Mouse (Mus musculus) forebrain, embryonic 10.5 days (tissue): Measurements from ENCODE around the gene B4galnt3. TPM values are rescaled to one million over a fixed set of nuclear protein-coding genes. Genes with fewer than 3 reads are reported as not detected.
"Not testable (repeated sequence)": the region's sequence is repeated elsewhere in the genome, so short reads cannot be mapped to it uniquely, and the experiment has no call there.

Experiments
- DNase-seq: peaks from one replicate; pipeline ENCODE4 v3.0.0-alpha.2; 2017; ENCODE audit warnings: low spot score; ENCODE audit errors: extremely low spot score
- H3K27ac ChIP-seq: fragments of 300-500 bp; sonication (generic); 2 replicates; pipeline ENCODE4 v1.5.1; 2016; ENCODE audit warnings: mild to moderate bottlenecking
- H3K27me3 ChIP-seq: fragments of 300-500 bp; sonication (generic); 2 replicates; pipeline ENCODE4 v1.6.1; 2016; ENCODE audit warnings: mild to moderate bottlenecking; ENCODE audit not compliant: poor library complexity, severe bottlenecking
- H3K36me3 ChIP-seq: fragments of 300-500 bp; sonication (generic); replicated peaks from 2 replicates; pipeline ENCODE4 v1.6.1; 2016; ENCODE audit warnings: mild to moderate bottlenecking, moderate library complexity
- H3K4me1 ChIP-seq: fragments of 300-500 bp; sonication (generic); 2 replicates; pipeline ENCODE4 v1.6.1; 2016
- H3K4me3 ChIP-seq: fragments of 300-500 bp; sonication (generic); 2 replicates; pipeline ENCODE4 v1.5.1; 2016; ENCODE audit warnings: mild to moderate bottlenecking, moderate library complexity
- H3K9me3 ChIP-seq: fragments of 300-500 bp; sonication (generic); 2 replicates; pipeline ENCODE4 v1.6.1; 2016; ENCODE audit warnings: mild to moderate bottlenecking, moderate library complexity
- WGBS: fragments of 180-500 bp; shearing (Covaris S2); methylation state at CpG from one replicate; pipeline ENCODE4 v1.1.7; 2016; 5-methylcytosine and 5-hydroxymethylcytosine counted together
- polyA plus RNA-seq: library from polyadenylated mRNA; unstranded; fragments of >200 nt; fragmentation: Nextera tagmentation; extraction: Ambion mirVana; gene quantifications from 2 replicates; pipeline ENCODE4 v1.2.1, GENCODE M21; 2016

B4galnt3 gene
- polyA plus RNA-seq, 1 experiment from 2014 or later, result 0.25 TPM

GRCm38 (mm10) chr6:120301137-120301536 is 6.8 kb upstream of the B4galnt3 start:
- H3K4me1 ChIP-seq, result 0 out of 2 replicates have a peak, but pooled peaks cover 6% of the 10 kb centered on the region
- 34% methylated on average over 6 of the region's 6 CpGs for WGBS
- no peaks in the 10 kb centered on the region for H3K36me3 ChIP-seq
- DNase-seq, result peak; percentile 21
- no peak overlapping the region for H3K4me3 ChIP-seq
- peaks cover 12% of the 10 kb centered on the region for H3K27me3 ChIP-seq
- H3K9me3 ChIP-seq, result no peaks in the 10 kb centered on the region
- no peak overlapping the region for H3K27ac ChIP-seq

DNA sequence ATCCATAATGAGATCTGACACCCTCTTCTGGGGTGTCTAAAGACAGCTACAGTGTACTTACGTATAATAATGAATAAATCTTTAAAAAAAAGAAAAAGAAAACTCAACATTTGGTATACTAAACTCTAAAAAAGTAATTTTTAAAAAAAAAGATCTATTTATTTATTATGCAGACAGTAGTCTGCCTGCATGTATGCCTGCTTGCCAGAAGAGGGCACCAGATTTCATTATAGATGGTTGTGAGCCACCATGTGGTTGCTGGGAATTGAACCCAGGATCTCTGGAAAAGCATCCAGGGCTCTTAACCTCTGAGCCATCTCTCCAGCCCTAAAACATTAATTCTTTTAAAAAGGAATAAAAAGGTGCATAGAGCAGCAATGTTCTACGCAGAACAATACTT is 2.2 kb upstream of the B4galnt3 start:
- DNase-seq, H3K36me3 ChIP-seq, H3K9me3 ChIP-seq, H3K4me3 ChIP-seq, H3K27ac ChIP-seq: not testable (repeated sequence)
- peaks cover 48% of the 10 kb centered on the region for H3K27me3 ChIP-seq
- 92% methylated on average over 2 of the region's 2 CpGs for WGBS
- peaks cover 14% of the 10 kb centered on the region for H3K4me1 ChIP-seq

GRCm38 (mm10) chr6:120294785-120295133 is 400 bp upstream of the B4galnt3 start:
- Histone ChIP-seq H3K4me1 (peaks cover 14% of the 10 kb centered on the region), H3K4me3 (peak overlapping the region; percentile 81), H3K27me3 (peaks cover 53% of the 10 kb centered on the region), H3K36me3 (no peaks in the 10 kb centered on the region), H3K9me3 (no peaks in the 10 kb centered on the region), H3K27ac (peak overlapping the region; percentile 79; the same call in 1 of the 2 replicates)
- 2% methylated on average over 16 of the region's 16 CpGs for WGBS
- DNase-seq, result no peak

DNA sequence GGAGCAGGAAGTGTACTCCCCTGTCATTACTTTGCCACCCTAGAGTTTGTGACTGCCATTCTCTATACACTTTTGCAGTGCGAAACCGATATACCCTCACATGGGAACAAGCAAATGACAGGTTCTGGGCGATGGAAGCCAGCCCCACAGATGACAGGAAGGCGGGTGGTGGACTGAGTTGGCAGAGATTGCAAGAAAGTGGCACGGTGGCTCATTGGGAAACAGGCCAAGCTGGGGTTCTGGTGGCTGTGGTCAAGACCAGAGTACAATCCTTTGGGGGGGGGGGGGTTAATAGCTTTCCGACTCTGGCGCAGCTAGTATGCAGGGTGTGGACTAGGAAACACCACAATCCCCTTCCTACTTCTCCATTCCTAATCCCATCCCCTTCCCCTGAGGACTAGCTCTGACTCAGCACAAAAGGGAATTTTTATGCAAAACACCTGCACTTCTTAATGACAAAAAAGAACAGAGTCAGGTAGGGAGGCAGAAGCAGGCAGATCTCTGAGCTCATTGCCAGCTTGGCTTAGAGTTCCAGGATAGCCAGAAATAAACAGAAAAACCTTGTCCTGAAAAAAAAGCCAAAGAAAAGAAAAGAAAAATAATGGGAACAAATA is 2.9 kb downstream of the B4galnt3 start:
- Histone ChIP-seq H3K27me3 (peaks cover 53% of the 10 kb centered on the region), H3K36me3 (no peaks in the 10 kb centered on the region), H3K27ac (no peak overlapping the region), H3K9me3 (no peaks in the 10 kb centered on the region), H3K4me3 (no peak overlapping the region), H3K4me1 (peaks cover 14% of the 10 kb centered on the region)
- no peak for DNase-seq
- 94% methylated on average over 7 of the region's 7 CpGs for WGBS

GRCm38 (mm10) chr6:120289430-120289829 is 4.9 kb downstream of the B4galnt3 start:
- H3K27me3 ChIP-seq, result peaks cover 33% of the 10 kb centered on the region
- no peaks in the 10 kb centered on the region for H3K36me3 ChIP-seq
- H3K4me3 ChIP-seq, result no peak overlapping the region
- WGBS, result 79% methylated on average over 4 of the region's 4 CpGs
- H3K4me1 ChIP-seq, result peaks cover 8% of the 10 kb centered on the region
- DNase-seq, result no peak
- H3K9me3 ChIP-seq, result no peaks in the 10 kb centered on the region
- no peak overlapping the region for H3K27ac ChIP-seq

DNA sequence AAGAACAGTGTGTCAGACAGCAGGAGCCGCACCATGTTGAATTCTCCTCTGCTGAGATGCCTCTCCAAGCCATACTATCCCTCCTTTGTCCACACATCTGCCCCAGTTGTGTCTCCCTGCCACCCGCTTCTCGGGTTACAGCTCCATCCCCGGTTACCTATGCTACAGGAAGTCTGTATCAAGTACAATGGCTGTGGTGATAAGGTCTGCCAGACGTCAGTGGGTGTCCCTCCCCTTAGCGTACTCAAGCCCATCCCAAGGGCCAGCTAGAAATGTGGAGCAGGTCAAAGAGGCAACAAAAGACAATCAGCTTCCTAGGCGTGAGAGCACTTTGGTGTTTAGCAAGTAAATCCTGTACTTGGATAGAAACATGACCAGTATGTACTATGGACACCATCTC is 5.8 kb downstream of the B4galnt3 start:
- H3K9me3 ChIP-seq, result no peaks in the 10 kb centered on the region
- no peak overlapping the region for H3K27ac ChIP-seq
- H3K4me1 ChIP-seq, result no peaks in the 10 kb centered on the region
- peaks cover 24% of the 10 kb centered on the region for H3K27me3 ChIP-seq
- DNase-seq, result no peak
- WGBS, result 45% methylated on average over 7 of the region's 7 CpGs
- H3K36me3 ChIP-seq, result no peaks in the 10 kb centered on the region
- H3K4me3 ChIP-seq, result no peak overlapping the region

- no peaks in the 10 kb centered on the region for H3K36me3 ChIP-seq
- DNase-seq, result no peak
- H3K9me3 ChIP-seq, result no peaks in the 10 kb centered on the region
- no peak overlapping the region for H3K27ac ChIP-seq
- H3K27me3 ChIP-seq, result peaks cover 12% of the 10 kb centered on the region
- H3K4me1 ChIP-seq, result no peaks in the 10 kb centered on the region
- 85% methylated on average over 9 of the region's 9 CpGs for WGBS
- H3K4me3 ChIP-seq, result no peak overlapping the region
Measured at GRCm38 (mm10) chr6:120287279-120287678, 7.1 kb downstream of the B4galnt3 start.

DNA sequence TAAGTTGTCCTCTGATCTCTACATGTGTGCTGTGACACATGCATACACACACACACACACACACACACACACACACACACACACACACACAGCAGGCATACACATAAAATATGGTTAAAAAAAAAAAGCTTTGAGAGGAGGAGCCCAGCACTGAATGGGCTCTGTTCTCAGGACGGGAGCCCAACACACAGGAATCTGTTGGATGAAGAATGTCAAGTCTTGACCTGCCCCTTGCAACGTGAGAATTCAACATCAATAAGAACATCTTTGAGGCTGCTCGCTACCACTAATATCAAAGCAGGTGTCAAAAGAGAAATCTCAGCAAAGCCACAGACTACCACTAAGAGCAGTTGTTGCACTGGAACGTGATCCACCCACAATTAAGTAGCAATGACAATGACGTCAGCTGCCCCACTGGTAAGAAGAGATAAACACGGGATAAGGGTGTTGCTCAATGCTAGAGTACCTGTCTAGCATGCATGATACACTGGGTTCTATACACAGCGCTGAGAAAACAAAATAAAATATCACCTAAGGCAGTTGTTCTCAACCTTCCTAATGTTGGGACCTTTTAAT is 17.4 kb downstream of the B4galnt3 start:
- H3K9me3 ChIP-seq, result no peaks in the 10 kb centered on the region
- no peaks in the 10 kb centered on the region; the same call in 1 of the 2 replicates for H3K4me1 ChIP-seq
- DNase-seq, result no peak
- H3K27me3 ChIP-seq, result no peaks in the 10 kb centered on the region
- no peak overlapping the region for H3K27ac ChIP-seq
- no peak overlapping the region for H3K4me3 ChIP-seq
- no peaks in the 10 kb centered on the region for H3K36me3 ChIP-seq
- 83% methylated on average over 7 of the region's 7 CpGs for whole genome bisulfite sequencing

- Histone ChIP-seq H3K27me3 (no peaks in the 10 kb centered on the region), H3K27ac (no peak overlapping the region), H3K4me1 (no peaks in the 10 kb centered on the region; the same call in 1 of the 2 replicates), H3K9me3 (no peaks in the 10 kb centered on the region), H3K36me3 (no peaks in the 10 kb centered on the region), H3K4me3 (no peak overlapping the region)
- 71% methylated on average over 6 of the region's 6 CpGs for WGBS
- no peak for DNase-seq
Measured at GRCm38 (mm10) chr6:120275301-120275700, 19.1 kb downstream of the B4galnt3 start.

DNA sequence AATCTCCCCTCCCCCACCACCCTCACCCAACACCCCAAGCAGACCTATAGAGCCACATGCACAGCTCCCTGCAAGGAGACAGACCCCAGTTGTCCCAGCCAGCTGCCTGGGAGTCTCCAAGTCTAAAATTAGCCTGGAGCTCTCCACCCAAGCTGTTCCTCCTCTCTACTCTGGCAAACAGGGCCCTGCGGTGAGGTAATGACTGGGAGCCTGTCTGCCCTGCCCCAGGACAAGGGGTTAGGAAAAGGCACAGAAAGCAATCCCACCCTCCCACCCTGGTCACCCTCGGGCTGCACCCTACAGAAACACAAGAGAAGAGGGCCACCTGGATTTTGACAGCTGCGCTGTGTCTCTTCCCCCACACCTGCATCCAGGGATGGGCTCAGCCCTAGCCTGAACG is 19.5 kb downstream of the B4galnt3 start:
- Histone ChIP-seq H3K36me3 (no peaks in the 10 kb centered on the region), H3K4me3 (no peak overlapping the region), H3K4me1 (no peaks in the 10 kb centered on the region; the same call in 1 of the 2 replicates), H3K27me3 (no peaks in the 10 kb centered on the region), H3K27ac (no peak overlapping the region), H3K9me3 (no peaks in the 10 kb centered on the region)
- no peak for DNase-seq
- 74% methylated on average over 4 of the region's 4 CpGs for WGBS

DNA sequence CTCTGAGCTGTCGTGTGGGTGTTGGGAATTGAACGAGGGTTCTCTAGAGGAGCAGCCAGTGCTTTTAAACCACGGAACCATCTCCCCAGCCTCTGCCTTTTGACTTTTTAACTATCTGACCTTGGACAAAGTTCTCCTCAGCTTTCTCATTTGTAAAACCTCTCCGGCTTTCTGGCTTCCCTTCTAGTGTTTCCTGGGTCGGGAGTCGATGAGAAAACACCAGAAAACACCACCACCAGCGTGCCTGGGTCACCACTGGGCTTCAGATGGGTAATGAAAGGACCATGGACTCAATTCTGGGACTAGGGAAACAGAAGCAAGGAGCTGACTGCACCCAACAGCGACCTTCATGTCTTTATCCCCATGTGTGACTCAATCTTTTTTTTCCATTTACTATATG is 20.2 kb downstream of the B4galnt3 start:
- H3K27ac ChIP-seq, result no peak overlapping the region
- DNase-seq, result no peak
- H3K36me3 ChIP-seq, result no peaks in the 10 kb centered on the region
- H3K4me1 ChIP-seq, result no peaks in the 10 kb centered on the region; the same call in 1 of the 2 replicates
- no peak overlapping the region for H3K4me3 ChIP-seq
- H3K27me3 ChIP-seq, result no peaks in the 10 kb centered on the region
- H3K9me3 ChIP-seq, result no peaks in the 10 kb centered on the region
- 85% methylated on average over 8 of the region's 8 CpGs for WGBS

DNA sequence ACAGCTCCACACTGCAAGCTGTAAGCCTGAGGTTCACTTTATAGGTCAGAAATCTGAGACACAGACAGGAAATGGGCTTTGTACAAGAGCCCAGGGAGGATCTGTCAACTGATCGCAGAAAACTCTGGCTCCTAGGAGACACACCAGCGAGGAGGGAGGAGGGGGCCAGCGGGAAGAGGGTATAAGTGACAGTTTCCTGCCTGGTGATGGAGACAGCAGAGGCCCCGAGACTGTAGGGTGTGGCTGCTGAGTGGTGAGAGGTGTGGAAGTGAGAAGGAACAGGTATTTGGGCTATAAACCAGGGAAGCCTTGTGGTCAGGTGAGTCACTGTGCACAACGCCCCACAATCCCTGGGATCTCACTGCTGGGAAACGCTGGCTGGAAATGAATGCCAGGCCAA is 30.2 kb downstream of the B4galnt3 start:
- peaks cover 4% of the 10 kb centered on the region; the same call in 1 of the 2 replicates for H3K4me1 ChIP-seq
- no peak overlapping the region for H3K4me3 ChIP-seq
- DNase-seq, result no peak
- no peaks in the 10 kb centered on the region for H3K36me3 ChIP-seq
- H3K27ac ChIP-seq, result no peak overlapping the region
- 77% methylated on average over 6 of the region's 6 CpGs for WGBS
- H3K27me3 ChIP-seq, result no peaks in the 10 kb centered on the region
- H3K9me3 ChIP-seq, result no peaks in the 10 kb centered on the region

GRCm38 (mm10) chr6:120263608-120264007 is 30.8 kb downstream of the B4galnt3 start:
- WGBS, result 85% methylated on average over 7 of the region's 7 CpGs
- Histone ChIP-seq H3K9me3 (no peaks in the 10 kb centered on the region), H3K36me3 (no peaks in the 10 kb centered on the region), H3K27me3 (no peaks in the 10 kb centered on the region), H3K4me3 (no peak overlapping the region), H3K4me1 (peaks cover 4% of the 10 kb centered on the region; the same call in 1 of the 2 replicates), H3K27ac (no peak overlapping the region)
- DNase-seq, result no peak
